Mouse (Mus musculus): ENCODE measurements around the gene Mto1. TPM values are rescaled to one million over a fixed set of nuclear protein-coding genes. Genes with fewer than 3 reads are reported as not detected.
A peak's percentile ranks its signal among the peaks of the same experiment; 100 is the strongest.

The Mto1 gene
- total and polyA plus RNA-seq, 2 experiments from 2014 or later = 21.8 to 22.4 TPM

GRCm38 (mm10) chr9:78503223-78504079 is 55.4 kb downstream of the Mto1 start:
- Histone ChIP-seq H3K4me2 (ENCODE audit: low read depth, low read length) (no peak overlapping the region), H3K4me1 (ENCODE audit: control insufficient read depth, insufficient read depth) (peaks cover 7% of the 10 kb centered on the region), H3K9ac (replicated peaks; ENCODE audit: low read depth, low read length) (no peak overlapping the region), H3K27me3 (ENCODE audit: control insufficient read depth, insufficient read depth, low read length) (no peaks in the 10 kb centered on the region), H3K36me3 (replicated peaks; ENCODE audit: control insufficient read depth, insufficient read depth, low read length) (no peaks in the 10 kb centered on the region), H3K9me3 (replicated peaks; ENCODE audit: control insufficient read depth, low read length) (no peaks in the 10 kb centered on the region), H3K27ac (ENCODE audit: low read depth) (no peak overlapping the region), H3K4me3 (ENCODE audit: low read depth, low read length) (no peak overlapping the region)
- TF ChIP-seq EP300 (IDR thresholded peaks at IDR 0.05; ENCODE audit: low read depth) = no peak
- TF ChIP-seq CTCF (IDR thresholded peaks at IDR 0.05; ENCODE audit: low read depth) = no peak
- WGBS = 39% methylated on average over 6 of the region's 6 CpGs
- DNase-seq (ENCODE audit: low spot score) = no peak
- no peak for ATAC-seq (ENCODE audit: insufficient read depth, low read depth)

DNA sequence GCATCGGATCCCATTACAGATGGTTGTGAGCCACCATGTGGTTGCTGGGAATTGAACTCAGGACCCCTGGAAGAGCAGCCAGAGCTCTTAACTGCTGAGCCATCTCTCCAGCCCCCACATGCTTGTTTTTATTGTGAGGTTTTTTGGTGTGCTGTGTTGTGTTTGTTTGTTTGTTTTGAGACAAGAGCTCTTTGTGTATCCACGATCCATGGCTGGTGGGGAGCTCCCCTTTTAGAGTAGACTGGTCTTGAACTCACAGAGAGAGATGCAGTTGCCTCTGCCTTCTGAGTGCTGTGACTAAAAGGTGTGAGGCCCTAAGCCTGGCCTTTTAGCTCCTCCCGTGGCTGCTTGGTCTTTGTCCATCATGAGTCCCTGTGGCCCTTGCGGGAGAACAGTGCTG is 56.1 kb downstream of the Mto1 start:
- Histone ChIP-seq H3K4me1 (ENCODE audit: control insufficient read depth, insufficient read depth) (peaks cover 7% of the 10 kb centered on the region), H3K4me3 (ENCODE audit: low read depth, low read length) (no peak overlapping the region), H3K27me3 (ENCODE audit: control insufficient read depth, insufficient read depth, low read length) (no peaks in the 10 kb centered on the region), H3K9ac (replicated peaks; ENCODE audit: low read depth, low read length) (no peak overlapping the region), H3K9me3 (replicated peaks; ENCODE audit: control insufficient read depth, low read length) (no peaks in the 10 kb centered on the region), H3K4me2 (ENCODE audit: low read depth, low read length) (no peak overlapping the region), H3K36me3 (replicated peaks; ENCODE audit: control insufficient read depth, insufficient read depth, low read length) (no peaks in the 10 kb centered on the region), H3K27ac (ENCODE audit: low read depth) (no peak overlapping the region)
- DNase-seq (ENCODE audit: low spot score) = no peak
- no peak for ATAC-seq (ENCODE audit: insufficient read depth, low read depth)
- WGBS = 77% methylated on average over 4 of the region's 4 CpGs
- TF ChIP-seq CTCF (IDR thresholded peaks at IDR 0.05; ENCODE audit: low read depth) (no peak), EP300 (IDR thresholded peaks at IDR 0.05; ENCODE audit: low read depth) (no peak)

GRCm38 (mm10) chr9:78504679-78505078 is 56.7 kb downstream of the Mto1 start:
- H3K9me3 ChIP-seq (replicated peaks; ENCODE audit: control insufficient read depth, low read length) = no peaks in the 10 kb centered on the region
- H3K9ac ChIP-seq (replicated peaks; ENCODE audit: low read depth, low read length) = no peak overlapping the region
- WGBS = 19% methylated on average over 3 of the region's 3 CpGs
- no peak overlapping the region for H3K4me3 ChIP-seq (ENCODE audit: low read depth, low read length)
- ATAC-seq (ENCODE audit: insufficient read depth, low read depth) (no peak), DNase-seq (ENCODE audit: low spot score) (no peak)
- H3K36me3 ChIP-seq (replicated peaks; ENCODE audit: control insufficient read depth, insufficient read depth, low read length) = no peaks in the 10 kb centered on the region
- H3K4me2 ChIP-seq (ENCODE audit: low read depth, low read length) = no peak overlapping the region
- H3K27me3 ChIP-seq (ENCODE audit: control insufficient read depth, insufficient read depth, low read length) = no peaks in the 10 kb centered on the region
- TF ChIP-seq EP300 (IDR thresholded peaks at IDR 0.05; ENCODE audit: low read depth) (no peak), CTCF (IDR thresholded peaks at IDR 0.05; ENCODE audit: low read depth) (no peak)
- no peak overlapping the region for H3K27ac ChIP-seq (ENCODE audit: low read depth)
- peaks cover 7% of the 10 kb centered on the region for H3K4me1 ChIP-seq (ENCODE audit: control insufficient read depth, insufficient read depth)

- H3K9ac ChIP-seq (replicated peaks; ENCODE audit: low read depth, low read length) = no peak overlapping the region
- TF ChIP-seq EP300 (IDR thresholded peaks at IDR 0.05; ENCODE audit: low read depth) = no peak
- TF ChIP-seq CTCF (IDR thresholded peaks at IDR 0.05; ENCODE audit: low read depth) = no peak
- no peak for DNase-seq (ENCODE audit: low spot score)
- 89% methylated on average over 6 of the region's 6 CpGs for WGBS
- peaks cover 1% of the 10 kb centered on the region; the same call in 1 of the 2 replicates for H3K4me1 ChIP-seq (ENCODE audit: control insufficient read depth, insufficient read depth)
- H3K27ac ChIP-seq (ENCODE audit: low read depth) = no peak overlapping the region
- H3K4me2 ChIP-seq (ENCODE audit: low read depth, low read length) = no peak overlapping the region
- no peaks in the 10 kb centered on the region for H3K36me3 ChIP-seq (replicated peaks; ENCODE audit: control insufficient read depth, insufficient read depth, low read length)
- no peak for ATAC-seq (ENCODE audit: insufficient read depth, low read depth)
- no peak overlapping the region for H3K4me3 ChIP-seq (ENCODE audit: low read depth, low read length)
- no peaks in the 10 kb centered on the region for H3K27me3 ChIP-seq (ENCODE audit: control insufficient read depth, insufficient read depth, low read length)
- no peaks in the 10 kb centered on the region for H3K9me3 ChIP-seq (replicated peaks; ENCODE audit: control insufficient read depth, low read length)
Measured at GRCm38 (mm10) chr9:78505223-78505622, 57.2 kb downstream of the Mto1 start.

- no peaks in the 10 kb centered on the region for H3K27me3 ChIP-seq (ENCODE audit: control insufficient read depth, insufficient read depth, low read length)
- peak overlapping the region; percentile 76 for H3K27ac ChIP-seq (ENCODE audit: low read depth)
- H3K9ac ChIP-seq (replicated peaks; ENCODE audit: low read depth, low read length) = no peak overlapping the region
- DNase-seq (ENCODE audit: low spot score) (peak; percentile 61), ATAC-seq (ENCODE audit: insufficient read depth, low read depth) (peak; percentile 74)
- H3K4me3 ChIP-seq (ENCODE audit: low read depth, low read length) = no peak overlapping the region
- peak overlapping the region; percentile 3; the same call in 1 of the 2 replicates for H3K4me2 ChIP-seq (ENCODE audit: low read depth, low read length)
- H3K36me3 ChIP-seq (replicated peaks; ENCODE audit: control insufficient read depth, insufficient read depth, low read length) = no peaks in the 10 kb centered on the region
- H3K4me1 ChIP-seq (ENCODE audit: control insufficient read depth, insufficient read depth) = no peaks in the 10 kb centered on the region
- H3K9me3 ChIP-seq (replicated peaks; ENCODE audit: control insufficient read depth, low read length) = no peaks in the 10 kb centered on the region
- TF ChIP-seq EP300 (IDR thresholded peaks at IDR 0.05; ENCODE audit: low read depth) = peak; percentile 68; the same call in 1 of the 2 replicates
- no peak for TF ChIP-seq CTCF (IDR thresholded peaks at IDR 0.05; ENCODE audit: low read depth)
- 15% methylated on average over 11 of the region's 11 CpGs for WGBS
Measured at GRCm38 (mm10) chr9:78506002-78506721, 58.2 kb downstream of the Mto1 start.

Data from heart, postnatal 0 days (tissue).